Mouse (Mus musculus) lung, postnatal 36 days (tissue): ENCODE data around the gene Pdgfra.

ENCODE experiments used
- DNase-seq: peaks from one replicate; pipeline ENCODE4 v3.0.0; 2022; ENCODE audit warnings: mixed read lengths

Gene Pdgfra

DNA sequence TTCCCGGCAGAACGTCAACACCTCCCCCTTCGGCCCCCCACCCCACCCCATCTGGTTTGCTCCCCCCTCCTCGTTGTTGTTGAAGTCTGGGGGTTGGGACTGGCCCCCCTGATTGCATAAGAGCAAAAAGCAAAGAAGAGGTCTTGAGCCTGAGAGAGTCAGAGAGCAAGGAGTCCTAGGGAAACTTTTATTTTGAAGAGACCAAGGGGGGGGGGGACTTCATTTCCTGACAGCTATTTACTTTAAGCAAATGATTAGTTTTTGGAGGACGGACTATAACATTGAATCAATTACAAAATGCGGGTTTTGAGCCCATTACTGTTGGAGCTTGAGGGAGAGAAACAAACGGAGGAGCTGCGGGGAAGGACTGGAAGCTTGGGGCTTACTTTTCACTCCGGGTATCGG lies at the start of gene Pdgfra:
Gene Pdgfra (plus strand): TSS at position 272 of the 405 bp plus-strand sequence.
- DNase-seq, result no peak

DNA sequence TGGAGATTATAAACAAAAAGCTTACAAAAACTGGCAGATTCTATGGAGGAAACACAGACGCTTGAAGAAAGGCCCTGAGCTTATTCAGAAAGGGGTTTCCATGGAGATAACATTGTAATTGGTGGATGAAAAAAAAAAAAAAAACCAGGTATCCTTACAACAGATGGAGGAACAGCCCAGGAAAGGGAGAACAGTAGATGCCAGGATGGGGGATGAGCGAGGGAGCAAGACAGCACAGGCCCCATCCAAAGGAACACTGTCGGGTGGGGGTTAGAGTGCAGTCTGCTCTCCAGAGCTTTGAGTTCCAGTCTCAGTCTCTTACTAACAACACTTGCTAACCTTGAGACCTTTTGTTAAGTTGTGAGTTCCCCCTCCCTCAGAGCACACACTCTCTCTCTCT lies 45.6 kb upstream of the Pdgfra start:
- no peak for DNase-seq

- no peak for DNase-seq
Measured at GRCm38 (mm10) chr5:75109368-75109767, 42.7 kb upstream of the Pdgfra start.

GRCm38 (mm10) chr5:75111781-75112180 lies 40.3 kb upstream of the Pdgfra start:
- DNase-seq, result no peak

DNA sequence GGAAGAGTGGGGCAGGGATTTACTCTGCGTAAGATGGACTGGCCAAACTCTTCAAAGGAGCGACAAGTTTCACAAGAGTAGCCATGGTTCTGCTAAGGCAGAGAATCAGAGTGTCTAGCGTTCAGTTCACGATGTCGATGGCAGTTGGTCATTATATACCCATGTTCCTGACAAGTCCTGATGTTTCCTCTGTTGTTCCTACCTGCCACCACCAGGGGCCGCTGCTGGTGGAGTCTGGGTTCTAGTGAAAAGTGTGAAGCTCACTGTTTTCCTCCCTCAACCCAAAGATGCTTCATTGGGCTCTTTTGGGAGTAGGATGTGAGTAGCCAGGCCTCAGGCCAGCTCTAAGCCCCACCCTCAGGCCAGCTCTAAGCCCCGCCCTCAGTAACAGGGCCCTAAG lies 33.3 kb upstream of the Pdgfra start:
- DNase-seq, result peak; percentile 10

- peak; percentile 42 for DNase-seq
Measured at GRCm38 (mm10) chr5:75121646-75122045, 30.4 kb upstream of the Pdgfra start.

- DNase-seq, result no peak
Measured at GRCm38 (mm10) chr5:75134681-75135080, 17.4 kb upstream of the Pdgfra start.

GRCm38 (mm10) chr5:75143092-75143491 lies 9.0 kb upstream of the Pdgfra start:
- DNase-seq, result peak; percentile 89

GRCm38 (mm10) chr5:75143767-75144166 lies 8.3 kb upstream of the Pdgfra start:
- DNase-seq, result no peak

DNA sequence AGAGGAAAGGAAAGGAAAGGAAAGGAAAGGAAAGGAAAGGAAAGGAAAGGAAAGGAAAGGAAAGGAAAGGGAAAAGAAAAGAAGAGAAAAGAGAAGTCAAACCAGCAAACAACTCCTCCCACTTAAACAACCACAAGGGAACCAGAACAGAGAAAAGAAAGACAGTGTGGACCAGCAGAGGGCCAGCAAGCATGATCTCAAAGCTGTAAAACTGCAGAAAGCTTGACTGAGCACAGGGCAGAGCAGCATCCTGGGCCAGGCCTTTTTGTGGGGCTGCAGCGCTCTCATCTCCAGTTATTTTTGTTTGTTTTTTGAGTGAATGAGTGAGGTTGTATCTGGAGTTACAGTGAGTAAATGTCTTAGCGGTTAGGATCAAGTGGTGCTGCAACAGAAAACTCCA lies 6.8 kb upstream of the Pdgfra start:
- DNase-seq, result no peak

DNA sequence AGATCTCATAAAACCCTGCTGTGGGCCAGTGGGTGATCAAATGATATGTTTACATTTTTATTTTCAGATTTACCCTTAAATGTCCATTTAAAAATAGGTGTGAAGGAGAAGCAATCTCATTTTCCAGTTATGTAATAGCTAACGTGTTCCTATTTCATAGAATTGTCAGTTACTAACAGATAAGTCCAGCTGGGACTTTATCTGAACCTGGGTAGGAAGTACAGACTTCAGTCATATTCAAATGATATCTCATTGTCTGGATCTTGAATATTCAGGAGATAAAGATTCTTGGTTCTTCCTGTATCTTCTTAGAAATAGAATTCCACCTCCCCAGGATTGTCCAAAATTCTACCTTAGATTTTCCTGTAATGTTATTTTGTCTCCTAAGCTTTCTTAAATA lies 5.6 kb upstream of the Pdgfra start:
- DNase-seq, result no peak

GRCm38 (mm10) chr5:75148343-75149127 lies 3.6 kb upstream of the Pdgfra start:
- no peak for DNase-seq

GRCm38 (mm10) chr5:75149380-75149779 lies 2.7 kb upstream of the Pdgfra start:
- no peak for DNase-seq

- DNase-seq, result no peak
Measured at GRCm38 (mm10) chr5:75149880-75150279, 2.2 kb upstream of the Pdgfra start.

GRCm38 (mm10) chr5:75150341-75150981 lies 1.6 kb upstream of the Pdgfra start:
- no peak for DNase-seq

DNA sequence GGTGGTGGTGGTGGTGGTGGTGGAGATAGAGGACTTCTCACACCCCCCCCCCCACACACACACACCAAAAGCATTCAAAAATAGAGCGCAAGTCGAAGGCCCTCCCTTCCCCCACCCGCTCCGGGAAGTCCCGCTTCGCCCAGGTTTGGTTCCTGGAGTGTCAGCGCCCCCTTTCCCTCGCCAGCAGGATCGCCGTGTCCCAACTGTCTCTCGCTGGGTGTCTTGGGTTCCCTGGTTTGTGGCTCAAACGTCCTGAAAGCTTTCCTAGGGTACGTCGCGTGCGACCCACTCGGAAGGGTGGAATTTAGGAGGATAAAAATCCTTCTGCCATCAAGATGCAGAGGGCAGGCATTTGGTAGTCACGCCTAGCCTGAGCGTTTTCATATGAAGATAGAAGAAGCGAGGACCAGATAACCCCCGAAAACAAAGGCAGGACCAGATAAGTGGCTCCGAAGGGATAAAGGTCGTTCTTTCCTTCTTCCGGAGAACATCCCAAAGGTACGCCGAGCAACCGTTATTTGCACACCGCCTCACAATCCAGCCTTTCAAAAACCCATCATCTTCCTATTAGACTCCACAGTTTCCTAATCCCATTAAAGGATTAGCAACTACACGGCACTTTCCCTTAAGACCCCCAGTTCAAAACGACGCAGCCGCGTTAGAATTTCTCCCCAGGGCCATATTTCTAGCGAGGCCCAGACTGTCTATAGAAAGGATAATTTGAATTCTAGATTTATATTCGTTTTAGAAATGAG lies 769 bp upstream of the Pdgfra start:
- DNase-seq, result peak; percentile 76

DNA sequence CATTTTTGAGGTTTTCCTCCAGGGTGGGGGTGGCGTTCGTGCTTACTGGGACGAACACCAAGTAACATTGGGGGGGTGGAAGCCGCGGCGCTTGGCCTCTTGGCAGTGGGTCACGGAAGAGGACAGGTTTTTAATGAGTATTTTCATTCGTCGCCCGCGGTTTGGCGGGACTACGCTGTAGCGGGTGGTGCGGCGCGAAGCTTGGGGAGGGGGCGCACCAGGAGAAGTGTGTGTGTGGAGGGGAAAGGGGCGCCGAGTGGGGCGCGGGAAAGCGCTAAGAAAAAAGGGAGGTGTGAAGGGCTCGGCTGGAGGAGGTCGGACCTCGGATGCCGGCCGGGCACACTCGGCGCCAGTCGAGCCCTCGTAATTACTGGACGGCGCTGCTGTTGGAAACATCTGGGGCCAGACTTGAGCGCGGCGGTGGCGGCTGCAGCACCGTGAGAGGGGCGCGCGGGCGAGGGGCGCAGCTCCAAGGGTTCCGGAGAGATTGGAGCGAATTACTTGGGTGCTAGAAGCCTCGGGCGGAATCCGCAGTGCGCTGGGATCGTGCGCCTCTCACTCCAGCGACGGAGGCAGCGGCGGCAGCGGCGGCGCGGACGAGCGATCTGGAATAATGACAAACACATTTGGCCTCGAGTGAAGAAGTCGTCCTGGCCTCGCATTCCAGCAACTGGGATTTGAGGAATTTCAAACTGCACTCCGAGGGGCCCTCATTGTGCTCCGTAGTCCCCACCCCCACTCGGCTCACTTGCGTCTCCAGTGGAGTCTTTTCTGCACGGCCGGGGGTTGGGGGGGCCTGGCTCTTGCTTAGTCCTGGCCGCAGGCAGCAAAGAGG lies 916 bp downstream of the Pdgfra start:
- DNase-seq, result no peak

- DNase-seq, result no peak
Measured at GRCm38 (mm10) chr5:75153626-75153960, 1.5 kb downstream of the Pdgfra start.

DNA sequence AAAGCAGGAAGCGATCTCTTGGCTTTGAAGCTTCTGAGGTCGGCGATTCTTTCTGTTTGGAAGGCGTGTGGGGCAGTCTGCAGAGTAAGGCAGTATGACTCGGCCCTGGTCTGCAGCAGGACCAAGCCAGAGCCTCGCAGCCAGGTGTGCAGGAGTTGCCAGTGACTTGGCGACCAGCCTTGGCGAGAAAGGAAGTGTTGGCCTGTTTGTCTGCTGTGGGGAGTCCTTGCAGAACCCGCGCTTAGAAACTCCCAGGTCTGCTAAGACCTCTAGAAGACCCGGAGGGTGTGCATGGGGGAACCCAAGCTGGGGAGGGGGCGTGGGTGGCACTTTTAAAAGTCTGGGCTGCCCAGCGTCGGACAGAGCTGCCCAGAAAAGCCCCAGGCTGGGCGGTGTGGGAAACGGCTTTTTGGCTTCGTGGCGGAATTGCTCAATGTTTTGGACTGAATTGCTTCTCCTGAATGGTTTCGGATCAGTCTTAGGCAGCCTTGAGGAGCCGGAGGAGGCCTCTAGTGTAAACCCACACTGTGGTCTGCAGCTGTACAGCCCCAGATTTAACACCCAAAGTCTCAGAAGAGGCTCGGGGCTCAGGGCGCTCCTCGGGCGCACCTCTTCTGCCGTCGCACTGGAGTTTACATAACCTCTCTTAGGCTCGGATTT lies 2.0 kb downstream of the Pdgfra start:
- no peak for DNase-seq

GRCm38 (mm10) chr5:75154621-75155235 lies 2.6 kb downstream of the Pdgfra start:
- DNase-seq, result no peak

GRCm38 (mm10) chr5:75155281-75155680 lies 3.2 kb downstream of the Pdgfra start:
- no peak for DNase-seq
